Mouse (Mus musculus): ENCODE results near the gene Dlg2.

The Dlg2 gene

GRCm38 (mm10) chr7:92003769-92004455 is 1527.4 kb downstream of the Dlg2 start:
- no peak for ATAC-seq (ENCODE audit: insufficient number of reproducible peaks, low FRiP score, low TSS enrichment)

GRCm38 (mm10) chr7:92005681-92006425 is 1529.4 kb downstream of the Dlg2 start:
- 0 out of 2 replicates have a peak, but pooled peaks have one; percentile 56 for ATAC-seq (ENCODE audit: insufficient number of reproducible peaks, low FRiP score, low TSS enrichment)

GRCm38 (mm10) chr7:92008702-92009101 is 1532.2 kb downstream of the Dlg2 start:
- no peak for ATAC-seq (ENCODE audit: insufficient number of reproducible peaks, low FRiP score, low TSS enrichment)

GRCm38 (mm10) chr7:92024928-92025327 is 1548.5 kb downstream of the Dlg2 start:
- no peak for ATAC-seq (ENCODE audit: insufficient number of reproducible peaks, low FRiP score, low TSS enrichment)

GRCm38 (mm10) chr7:92025465-92026056 is 1549.1 kb downstream of the Dlg2 start:
- no peak for ATAC-seq (ENCODE audit: insufficient number of reproducible peaks, low FRiP score, low TSS enrichment)

- peak; percentile 74; the same call in 1 of the 2 replicates for ATAC-seq (ENCODE audit: insufficient number of reproducible peaks, low FRiP score, low TSS enrichment)
Observed at GRCm38 (mm10) chr7:92027049-92027448, 1550.6 kb downstream of the Dlg2 start.

- no peak for ATAC-seq (ENCODE audit: insufficient number of reproducible peaks, low FRiP score, low TSS enrichment)
Observed at GRCm38 (mm10) chr7:92034256-92034655, 1557.8 kb downstream of the Dlg2 start.

GRCm38 (mm10) chr7:92040187-92040586 is 1563.7 kb downstream of the Dlg2 start:
- no peak for ATAC-seq (ENCODE audit: insufficient number of reproducible peaks, low FRiP score, low TSS enrichment)

- no peak for ATAC-seq (ENCODE audit: insufficient number of reproducible peaks, low FRiP score, low TSS enrichment)
Observed at GRCm38 (mm10) chr7:92040785-92041411, 1564.4 kb downstream of the Dlg2 start.

GRCm38 (mm10) chr7:92044966-92045365 is 1568.5 kb downstream of the Dlg2 start:
- no peak for ATAC-seq (ENCODE audit: insufficient number of reproducible peaks, low FRiP score, low TSS enrichment)

GRCm38 (mm10) chr7:92047271-92047670 is 1570.8 kb downstream of the Dlg2 start:
- ATAC-seq (ENCODE audit: insufficient number of reproducible peaks, low FRiP score, low TSS enrichment), result no peak

- ATAC-seq (ENCODE audit: insufficient number of reproducible peaks, low FRiP score, low TSS enrichment), result no peak
Observed at GRCm38 (mm10) chr7:92048876-92049275, 1572.4 kb downstream of the Dlg2 start.

- no peak for ATAC-seq (ENCODE audit: insufficient number of reproducible peaks, low FRiP score, low TSS enrichment)
Observed at GRCm38 (mm10) chr7:92066851-92067250, 1590.4 kb downstream of the Dlg2 start.

GRCm38 (mm10) chr7:92087429-92087828 is 1611.0 kb downstream of the Dlg2 start:
- no peak for ATAC-seq (ENCODE audit: insufficient number of reproducible peaks, low FRiP score, low TSS enrichment)

GRCm38 (mm10) chr7:92093860-92094259 is 1617.4 kb downstream of the Dlg2 start:
- peak; percentile 92 for ATAC-seq (ENCODE audit: insufficient number of reproducible peaks, low FRiP score, low TSS enrichment)

GRCm38 (mm10) chr7:92095198-92095597 is 1618.7 kb downstream of the Dlg2 start:
- ATAC-seq (ENCODE audit: insufficient number of reproducible peaks, low FRiP score, low TSS enrichment), result no peak

- no peak for ATAC-seq (ENCODE audit: insufficient number of reproducible peaks, low FRiP score, low TSS enrichment)
Observed at GRCm38 (mm10) chr7:92100847-92101246, 1624.4 kb downstream of the Dlg2 start.

- 0 out of 2 replicates have a peak, but pooled peaks have one; percentile 47 for ATAC-seq (ENCODE audit: insufficient number of reproducible peaks, low FRiP score, low TSS enrichment)
Observed at GRCm38 (mm10) chr7:92102892-92103543, 1626.5 kb downstream of the Dlg2 start.

- peak; percentile 53; the same call in 1 of the 2 replicates for ATAC-seq (ENCODE audit: insufficient number of reproducible peaks, low FRiP score, low TSS enrichment)
Observed at GRCm38 (mm10) chr7:92105477-92105876, 1629.0 kb downstream of the Dlg2 start.

GRCm38 (mm10) chr7:92105956-92106355 is 1629.5 kb downstream of the Dlg2 start:
- ATAC-seq (ENCODE audit: insufficient number of reproducible peaks, low FRiP score, low TSS enrichment), result 0 out of 2 replicates have a peak, but pooled peaks have one; percentile 27
